Mouse (Mus musculus) forebrain, postnatal 0 days (tissue): ENCODE results near the gene Pard3. TPM values are rescaled to one million over a fixed set of nuclear protein-coding genes. Genes with fewer than 3 reads are reported as not detected.

Experiments
- ATAC-seq: fragments of 200-750 bp; cut with Nextera tagmentation; 2 replicates; pipeline ENCODE4 v1.8.0; 2017; ENCODE audit warnings: mild to moderate bottlenecking, moderate library complexity
- DNase-seq: peaks from one replicate; pipeline ENCODE4 v3.0.0-alpha.2; 2015
- H3K27ac ChIP-seq: fragments of 300-500 bp; sonication (generic); 2 replicates; pipeline ENCODE4 v1.5.1; 2014; ENCODE audit warnings: low read depth, mild to moderate bottlenecking, antibody characterized with exemption, low read length, moderate library complexity, mixed read lengths
- H3K27me3 ChIP-seq: fragments of 300-500 bp; sonication (generic); 2 replicates; pipeline ENCODE4 v1.6.1; 2014; ENCODE audit warnings: mild to moderate bottlenecking, low read length, mixed read lengths; ENCODE audit not compliant: insufficient read depth
- H3K36me3 ChIP-seq: fragments of 300-500 bp; sonication (generic); 2 replicates; pipeline ENCODE4 v1.6.1; 2014; ENCODE audit warnings: mild to moderate bottlenecking, moderate library complexity; ENCODE audit not compliant: insufficient read depth
- H3K4me1 ChIP-seq: fragments of 300-500 bp; sonication (generic); 2 replicates; pipeline ENCODE4 v1.6.1; 2014; ENCODE audit warnings: antibody characterized with exemption; ENCODE audit not compliant: insufficient read depth
- H3K4me2 ChIP-seq: fragments of 300-500 bp; sonication (generic); 2 replicates; pipeline ENCODE4 v1.6.1; 2014; ENCODE audit warnings: low read depth, mild to moderate bottlenecking, moderate library complexity
- H3K4me3 ChIP-seq: fragments of 300-500 bp; sonication (generic); 2 replicates; pipeline ENCODE4 v1.5.1; 2014; ENCODE audit warnings: low read depth, low read length, mixed read lengths
- H3K9ac ChIP-seq: fragments of 300-500 bp; sonication (generic); 2 replicates; pipeline ENCODE4 v1.6.1; 2014; ENCODE audit warnings: mild to moderate bottlenecking
- H3K9me3 ChIP-seq: fragments of 300-500 bp; sonication (generic); 2 replicates; pipeline ENCODE4 v1.6.1; 2016; ENCODE audit warnings: low read length
- CTCF ChIP-seq: sonication (generic); IDR thresholded peaks from 2 replicates; pipeline ENCODE4 v1.5.1; 2016; ENCODE audit warnings: antibody characterized with exemption, control low read depth, low read depth
- WGBS: fragments of 180-500 bp; shearing (Covaris S2); extraction: QIAGEN DNeasy Blood & Tissue Kit; methylation state at CpG from one replicate; pipeline ENCODE4 v1.1.7; 2014; 5-methylcytosine and 5-hydroxymethylcytosine counted together
- polyA plus RNA-seq: library from polyadenylated mRNA; unstranded; fragments of >200 nt; fragmentation: Nextera tagmentation; extraction: Ambion mirVana; gene quantifications from 2 replicates; pipeline ENCODE4 v1.2.1, GENCODE M21; 2015
- total RNA-seq: library from RNA; depleted of rRNA; stranded (reverse); fragments of >200 nt; gene quantifications from 2 replicates; pipeline ENCODE4 v1.2.3, GENCODE M21; 2014

Pard3 gene
- total and polyA plus RNA-seq, 2 experiments from 2014 or later, result 11.4 to 31.0 TPM

DNA sequence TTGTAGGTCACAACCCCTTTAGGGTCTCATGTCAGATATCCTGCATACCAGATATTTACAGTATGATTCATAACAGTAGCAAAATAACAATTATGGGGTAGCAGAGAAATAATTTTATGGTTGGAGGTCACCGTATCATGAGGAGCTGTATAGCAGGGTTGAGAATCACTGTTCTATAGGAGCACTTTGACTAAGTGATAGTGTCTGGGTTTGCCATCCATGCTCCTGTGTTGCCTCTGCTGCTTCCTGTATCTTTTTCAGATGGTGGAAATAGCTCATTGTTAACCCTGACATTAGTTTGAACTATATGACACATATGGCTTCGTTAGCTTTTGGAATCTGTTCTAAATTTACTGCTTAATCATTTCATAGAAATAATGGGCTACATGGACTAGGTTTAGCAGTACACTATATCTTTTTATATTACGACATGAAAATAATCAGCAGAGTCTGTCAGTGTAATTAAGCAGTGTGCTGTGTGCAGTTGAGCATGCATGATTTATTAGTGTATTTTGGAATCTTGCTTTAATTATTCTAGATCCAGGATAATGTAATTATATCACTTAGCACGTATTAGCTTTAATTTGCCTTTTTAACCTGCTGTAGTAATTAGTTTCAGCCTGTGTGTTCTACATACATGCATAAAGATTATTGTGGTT, 347.6 kb downstream of the Pard3 start:
- DNase-seq (no peak), ATAC-seq (no peak)
- Histone ChIP-seq H3K4me2 (no peak overlapping the region), H3K27me3 (no peaks in the 10 kb centered on the region), H3K9me3 (no peaks in the 10 kb centered on the region), H3K27ac (no peak overlapping the region), H3K4me3 (no peak overlapping the region), H3K36me3 (peaks cover 5% of the 10 kb centered on the region; the same call in 1 of the 2 replicates), H3K4me1 (no peaks in the 10 kb centered on the region), H3K9ac (no peak overlapping the region)
- WGBS, result 50% methylated on average over 4 of the region's 4 CpGs
- TF ChIP-seq CTCF, result no peak

DNA sequence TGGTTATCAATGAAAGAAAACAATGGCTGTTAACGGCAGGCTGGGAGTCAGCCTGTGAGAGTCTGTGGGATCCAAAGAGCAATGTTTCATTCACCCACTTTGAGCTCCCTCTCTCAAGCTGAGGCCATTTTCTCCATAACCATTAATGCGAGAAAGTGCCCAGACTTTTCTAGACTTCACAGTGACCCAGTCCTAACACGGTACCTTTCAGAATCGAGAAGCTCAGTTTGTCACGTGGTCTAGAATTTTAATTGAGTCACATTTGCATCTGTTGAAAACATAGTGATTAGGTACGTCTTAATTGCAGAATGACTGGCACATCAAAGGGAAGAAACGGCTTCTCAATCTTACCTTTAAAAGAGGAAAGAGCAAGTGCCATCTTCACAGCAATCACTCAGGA, 359.3 kb downstream of the Pard3 start:
- no peaks in the 10 kb centered on the region for H3K9me3 ChIP-seq
- H3K4me1 ChIP-seq, result peaks cover 14% of the 10 kb centered on the region; the same call in 1 of the 2 replicates
- ATAC-seq (peak; percentile 50; the same call in 1 of the 2 replicates), DNase-seq (peak; percentile 32)
- TF ChIP-seq CTCF, result no peak
- no peak overlapping the region for H3K4me2 ChIP-seq
- no peak overlapping the region for H3K4me3 ChIP-seq
- no peaks in the 10 kb centered on the region for H3K36me3 ChIP-seq
- H3K9ac ChIP-seq, result no peak overlapping the region
- 10% methylated on average over 7 of the region's 7 CpGs for WGBS
- H3K27ac ChIP-seq, result peak overlapping the region; percentile 10; the same call in 1 of the 2 replicates
- no peaks in the 10 kb centered on the region for H3K27me3 ChIP-seq

DNA sequence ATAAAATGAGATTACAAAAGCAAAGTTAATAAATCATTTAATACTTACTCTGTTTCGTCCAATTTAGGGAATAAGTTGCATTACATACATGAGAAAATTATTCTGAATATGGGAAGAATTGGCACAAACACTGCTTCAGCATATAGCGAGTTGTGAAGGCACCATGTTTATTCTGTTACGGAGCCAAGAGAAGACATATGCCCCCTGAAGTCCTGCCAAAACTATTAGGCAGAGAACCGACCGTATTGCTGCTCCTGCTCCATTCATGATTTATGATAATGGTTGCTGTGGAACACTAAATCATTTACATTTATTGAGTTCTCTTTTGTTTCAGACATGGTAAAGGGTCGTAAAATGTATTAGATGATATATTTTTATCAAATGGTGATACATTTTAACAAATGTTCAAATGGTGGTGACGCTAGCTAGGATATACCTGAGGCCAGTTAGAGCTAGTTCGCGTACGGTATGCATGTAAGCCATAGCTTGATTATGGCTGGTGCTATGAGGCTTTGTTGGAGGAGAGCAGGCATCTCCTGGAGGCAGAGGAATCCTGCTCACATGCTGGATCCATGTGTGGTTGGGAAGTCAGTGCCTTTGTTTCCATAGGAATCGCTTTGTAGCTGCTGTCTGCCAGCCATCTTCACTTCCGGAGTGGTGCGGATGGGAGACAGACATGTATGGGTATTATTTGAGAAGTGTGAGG, 360.7 kb downstream of the Pard3 start:
- peak; percentile 74 for DNase-seq
- TF ChIP-seq CTCF, result no peak
- 58% methylated on average over 13 of the region's 13 CpGs for WGBS
- H3K36me3 ChIP-seq, result no peaks in the 10 kb centered on the region
- H3K4me3 ChIP-seq, result no peak overlapping the region
- no peaks in the 10 kb centered on the region for H3K9me3 ChIP-seq
- no peak overlapping the region for H3K9ac ChIP-seq
- H3K4me1 ChIP-seq, result peaks cover 14% of the 10 kb centered on the region; the same call in 1 of the 2 replicates
- no peak overlapping the region for H3K4me2 ChIP-seq
- peak overlapping the region; percentile 55 for H3K27ac ChIP-seq
- H3K27me3 ChIP-seq, result no peaks in the 10 kb centered on the region
- ATAC-seq, result peak; percentile 36

DNA sequence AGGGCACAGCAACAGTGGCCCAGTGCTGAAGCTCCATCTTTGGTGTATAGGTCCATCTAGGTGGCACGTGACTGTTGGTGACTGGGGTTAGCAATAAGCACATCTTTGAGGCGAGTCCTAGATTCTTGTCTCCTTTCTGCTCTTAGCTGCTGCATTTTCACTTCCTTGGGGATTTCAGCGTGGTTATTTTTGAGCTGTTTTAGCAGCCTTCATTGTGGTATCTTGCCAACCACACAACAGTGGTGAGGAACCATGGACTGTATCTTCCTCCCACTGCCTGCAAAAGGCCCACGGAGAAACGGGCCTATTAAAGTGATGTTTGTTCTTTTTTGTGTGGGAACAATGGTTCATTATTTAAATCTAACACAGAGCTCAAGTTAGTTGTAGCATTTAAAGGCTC, 363.2 kb downstream of the Pard3 start:
- WGBS, result 38% methylated on average over 5 of the region's 5 CpGs
- Histone ChIP-seq H3K4me3 (no peak overlapping the region), H3K27me3 (no peaks in the 10 kb centered on the region), H3K9ac (no peak overlapping the region), H3K9me3 (no peaks in the 10 kb centered on the region), H3K4me1 (peaks cover 14% of the 10 kb centered on the region; the same call in 1 of the 2 replicates), H3K36me3 (no peaks in the 10 kb centered on the region), H3K27ac (no peak overlapping the region), H3K4me2 (no peak overlapping the region)
- ATAC-seq (no peak), DNase-seq (no peak)
- TF ChIP-seq CTCF, result no peak

DNA sequence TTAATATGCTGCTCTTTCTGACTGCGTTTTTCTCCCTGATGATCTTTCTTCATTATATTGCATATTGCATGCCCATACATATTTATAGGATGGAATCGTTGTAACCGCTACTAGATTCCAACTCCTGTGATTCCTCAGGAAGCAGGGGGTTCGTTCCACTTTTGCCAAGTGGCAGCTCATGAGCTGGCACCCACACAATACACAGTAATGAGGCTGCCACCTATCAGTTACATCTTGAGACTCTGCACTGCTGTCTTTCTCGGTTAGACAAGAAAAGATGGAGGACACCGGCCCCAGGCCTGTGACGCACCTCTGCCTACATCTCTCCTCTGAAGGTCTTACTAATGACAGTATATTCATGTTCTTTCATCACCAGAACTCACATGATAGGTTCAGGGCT, 364.3 kb downstream of the Pard3 start:
- WGBS, result 37% methylated on average over 7 of the region's 7 CpGs
- H3K36me3 ChIP-seq, result no peaks in the 10 kb centered on the region
- ATAC-seq (peak; percentile 38; the same call in 1 of the 2 replicates), DNase-seq (peak; percentile 56)
- no peak overlapping the region for H3K9ac ChIP-seq
- TF ChIP-seq CTCF, result no peak
- no peak overlapping the region for H3K27ac ChIP-seq
- H3K27me3 ChIP-seq, result no peaks in the 10 kb centered on the region
- peaks cover 10% of the 10 kb centered on the region; the same call in 1 of the 2 replicates for H3K4me1 ChIP-seq
- H3K9me3 ChIP-seq, result no peaks in the 10 kb centered on the region
- H3K4me2 ChIP-seq, result no peak overlapping the region
- H3K4me3 ChIP-seq, result no peak overlapping the region

DNA sequence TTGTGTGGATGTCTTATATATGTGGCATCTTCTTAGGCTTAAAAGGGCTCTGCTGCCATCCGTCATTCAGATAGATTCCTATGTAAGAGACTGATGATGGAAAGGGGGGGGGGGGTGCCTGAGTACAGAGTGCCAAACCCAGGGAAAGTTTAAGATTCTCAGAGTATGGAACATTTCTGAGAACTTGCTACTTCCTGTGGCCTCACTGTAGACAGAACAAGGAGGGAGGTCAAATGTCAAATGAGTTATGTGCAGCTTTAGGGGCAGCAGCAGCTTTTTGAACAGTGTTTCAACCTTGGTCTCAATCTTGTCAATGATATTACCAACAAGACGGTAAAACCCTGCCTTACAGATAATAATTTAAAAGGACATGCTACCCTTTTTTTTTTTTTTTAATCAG, 367.5 kb downstream of the Pard3 start:
- Histone ChIP-seq H3K4me2 (no peak overlapping the region), H3K9me3 (no peaks in the 10 kb centered on the region), H3K4me1 (no peaks in the 10 kb centered on the region), H3K9ac (no peak overlapping the region), H3K4me3 (no peak overlapping the region), H3K36me3 (no peaks in the 10 kb centered on the region), H3K27ac (no peak overlapping the region), H3K27me3 (no peaks in the 10 kb centered on the region)
- TF ChIP-seq CTCF, result no peak
- DNase-seq, result no peak
- no peak for ATAC-seq
- WGBS, result 80% methylated on average over 2 of the region's 2 CpGs

DNA sequence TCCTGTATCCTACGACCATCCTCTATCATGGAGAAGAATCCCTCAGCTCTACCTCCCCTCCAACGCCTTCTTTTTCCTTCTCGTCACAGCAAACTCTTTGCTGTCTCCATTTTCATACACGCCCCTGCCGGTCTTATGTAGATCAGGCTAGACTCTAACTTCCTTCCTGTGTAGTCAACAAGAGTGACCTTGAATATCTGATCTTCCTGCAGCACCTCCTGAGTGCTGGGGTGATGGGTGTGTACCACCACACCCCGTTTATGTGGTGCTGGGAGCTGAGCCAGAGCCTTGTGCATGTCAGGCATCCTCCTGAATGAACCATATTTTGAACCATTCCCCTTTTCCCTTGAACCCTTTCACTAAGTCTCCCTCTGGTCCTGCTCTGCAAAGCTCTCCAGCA, 372.3 kb downstream of the Pard3 start:
- ATAC-seq (no peak), DNase-seq (no peak)
- Histone ChIP-seq H3K9ac (no peak overlapping the region), H3K4me1 (peaks cover 8% of the 10 kb centered on the region), H3K27me3 (no peaks in the 10 kb centered on the region), H3K27ac (no peak overlapping the region), H3K9me3 (no peaks in the 10 kb centered on the region), H3K36me3 (no peaks in the 10 kb centered on the region), H3K4me2 (no peak overlapping the region), H3K4me3 (no peak overlapping the region)
- WGBS, result 96% methylated on average over 6 of the region's 6 CpGs
- no peak for TF ChIP-seq CTCF
